Mouse (Mus musculus) thymus, postnatal 36 days (tissue): Measurements from ENCODE around the gene Tpi1.
A peak's percentile ranks its signal among the peaks of the same experiment; 100 is the strongest.

ENCODE experiments used
- DNase-seq, 2 experiments: peaks; one replicate each; pipeline ENCODE4 v3.0.0; 2022; ENCODE audit warnings: mixed read lengths in 2 of 2

The Tpi1 gene

GRCm38 (mm10) chr6:124813933-124814332 lies at the start of gene Tpi1:
Tpi1 (minus strand) TSS chr6:124814296.
- peak; percentile 81 to 82 for DNase-seq

DNA sequence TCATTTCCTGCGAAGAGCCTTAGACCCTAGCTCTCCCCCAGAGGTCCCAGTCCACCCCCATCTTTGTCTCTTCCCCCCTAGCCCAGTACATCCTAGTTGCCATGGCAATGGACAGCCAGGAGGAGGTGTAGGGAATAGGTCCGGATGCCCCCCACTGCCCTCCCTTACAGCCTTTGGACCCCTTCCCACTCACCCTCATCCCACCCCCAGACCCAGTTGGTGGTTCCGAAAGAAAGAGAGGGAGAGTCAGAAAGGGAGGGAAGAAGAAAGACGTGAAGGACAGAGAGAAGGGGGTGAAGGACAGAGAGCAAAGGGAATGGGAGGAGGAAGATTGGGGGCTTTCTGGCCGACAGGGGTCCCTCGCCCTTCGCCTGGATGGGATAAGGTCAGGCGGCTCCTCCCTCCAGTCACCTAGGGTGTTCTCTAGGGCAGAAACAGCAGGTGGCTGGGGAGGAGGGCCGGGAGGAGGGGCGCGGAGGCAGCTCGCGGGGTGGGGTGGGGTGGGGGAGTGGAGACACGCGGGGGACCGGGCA lies 49.1 kb upstream of the Tpi1 start:
- DNase-seq: peak; percentile 78 to 88

DNA sequence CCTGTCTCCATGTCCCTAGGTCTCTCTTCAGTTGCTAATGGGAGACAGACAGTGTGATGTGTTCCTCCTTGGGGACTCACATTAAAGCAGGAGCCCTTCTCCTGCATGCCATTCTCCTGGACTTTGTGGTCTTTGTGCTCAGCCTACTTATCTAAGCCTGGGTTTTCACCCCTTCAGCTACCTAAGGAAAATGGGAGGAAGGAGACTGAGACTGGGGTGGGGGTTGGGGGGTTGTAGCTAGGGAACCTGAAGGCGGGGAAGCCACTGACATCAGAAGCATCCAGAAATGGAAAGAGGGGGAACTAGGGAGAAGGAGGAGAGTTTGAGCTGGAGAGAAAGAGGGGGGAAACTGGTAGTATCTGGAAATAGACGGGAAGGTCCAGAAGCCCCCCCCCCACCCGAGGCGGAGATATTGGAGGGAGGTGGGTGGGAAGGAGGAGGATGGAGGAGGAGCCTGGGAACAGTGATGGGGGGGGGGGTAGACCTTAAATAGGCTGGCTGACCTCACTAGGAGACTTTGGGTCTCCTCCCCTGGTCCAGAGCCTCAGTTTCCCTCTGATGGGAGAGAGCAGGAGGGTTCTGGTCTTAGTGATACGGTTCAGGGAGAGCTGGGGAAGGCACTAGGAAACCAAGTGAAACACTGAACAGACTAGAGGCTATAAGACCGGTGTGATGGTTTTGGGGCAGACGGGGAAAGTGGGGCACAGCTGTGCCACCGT lies 48.5 kb upstream of the Tpi1 start:
- DNase-seq: peak; percentile 29 to 32

DNA sequence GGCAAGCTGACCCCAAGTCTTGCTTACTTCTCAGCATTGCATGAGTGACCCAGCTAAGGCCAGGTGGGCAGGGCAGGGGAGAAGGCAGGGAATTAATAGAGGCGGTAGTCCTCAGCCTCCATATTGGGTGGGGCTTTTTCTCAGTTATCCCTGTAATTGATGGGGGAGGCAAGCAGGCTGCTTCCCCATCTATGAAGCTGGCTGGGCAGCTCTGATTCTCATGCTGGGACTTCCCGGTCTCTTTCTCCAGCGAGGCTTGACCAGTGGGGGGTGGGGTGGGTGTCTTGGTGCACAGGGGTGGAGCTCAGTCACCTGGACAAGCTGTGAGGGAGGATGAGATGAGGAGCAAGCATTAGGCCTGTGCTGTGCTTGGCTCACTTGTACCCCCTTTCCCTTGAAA lies 47.7 kb upstream of the Tpi1 start:
- peak; percentile 22 to 49 for DNase-seq

GRCm38 (mm10) chr6:124861266-124861665 lies 47.2 kb upstream of the Tpi1 start:
- peak in 1 of 2 experiments; percentile 42 for DNase-seq

GRCm38 (mm10) chr6:124860511-124860910 lies 46.4 kb upstream of the Tpi1 start:
- DNase-seq: no peak

DNA sequence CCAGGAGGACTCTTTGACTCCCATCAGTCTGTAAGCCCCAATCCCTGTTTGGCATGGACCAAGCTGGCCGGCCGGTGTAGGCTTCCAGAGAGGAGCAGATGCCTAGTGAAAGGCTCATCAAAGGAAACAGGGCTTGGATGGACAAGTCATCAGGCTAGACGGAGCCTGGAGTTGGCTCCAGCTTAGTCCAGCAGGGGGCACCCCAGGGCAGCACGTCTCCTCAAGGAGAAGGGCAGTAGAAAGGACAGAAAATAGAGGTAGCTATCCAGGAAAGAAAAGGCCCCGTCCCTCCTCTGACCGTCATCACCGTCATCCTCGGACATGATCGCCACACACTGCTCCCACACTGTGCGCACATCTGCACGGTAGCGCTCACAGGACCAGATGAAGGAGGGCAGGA lies 45.6 kb upstream of the Tpi1 start:
- DNase-seq: peak; percentile 86 to 90

- no peak for DNase-seq
These were observed 44.6 kb upstream of the Tpi1 start for GRCm38 (mm10) chr6:124858561-124859318.

- peak in 1 of 2 experiments; percentile 16 for DNase-seq
These were observed 43.9 kb upstream of the Tpi1 start for GRCm38 (mm10) chr6:124857840-124858530.

DNA sequence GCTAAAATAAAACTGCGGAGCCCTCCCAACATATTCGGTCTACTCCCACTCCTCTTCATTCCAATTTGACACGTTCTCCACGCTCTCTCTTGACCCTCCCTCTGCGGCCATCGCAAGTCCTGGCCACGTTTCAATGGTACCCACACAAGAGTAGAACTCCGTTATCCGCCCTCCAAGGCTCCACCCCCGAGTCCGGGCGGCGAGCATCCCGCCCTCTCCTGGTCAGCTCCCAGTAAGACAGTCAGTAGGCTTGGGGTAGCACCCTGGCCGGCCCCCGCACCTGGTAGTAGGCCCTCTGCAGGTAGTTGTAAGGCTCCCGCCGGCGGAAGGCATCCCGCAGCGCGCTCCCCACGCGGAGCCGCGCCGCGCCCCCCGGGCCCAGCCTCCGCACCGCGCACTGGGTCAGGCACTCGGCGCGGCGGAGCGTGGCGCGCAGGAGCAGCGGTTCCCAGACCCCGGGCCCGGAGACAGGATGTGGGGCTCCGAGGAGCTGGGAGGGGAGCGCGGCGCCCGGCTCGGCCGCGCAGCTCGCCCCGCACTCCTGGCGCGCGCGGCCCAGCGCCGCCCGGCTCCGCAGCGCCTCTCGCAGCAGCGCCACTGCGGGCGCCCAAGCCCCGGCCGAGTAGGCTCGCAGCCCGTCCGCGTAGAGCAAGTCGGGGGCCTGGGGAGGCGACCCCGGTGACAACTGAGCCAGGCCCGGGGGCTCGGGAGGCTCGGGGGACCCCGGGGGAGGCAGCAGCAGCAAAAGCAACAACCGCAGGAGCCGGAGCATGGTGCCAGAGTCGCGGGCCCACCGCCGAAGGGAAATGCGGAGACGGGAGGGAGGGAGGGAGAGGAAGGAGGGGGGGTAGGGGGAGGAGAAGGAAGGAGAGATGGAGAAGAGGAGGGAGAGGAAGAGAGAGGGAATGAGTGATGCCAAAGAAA lies 43.1 kb upstream of the Tpi1 start, which contains the start of gene P3h3:
P3h3 (minus strand) TSS at position 837 of the 924 bp plus-strand sequence.
- peak; percentile 82 to 85 for DNase-seq

DNA sequence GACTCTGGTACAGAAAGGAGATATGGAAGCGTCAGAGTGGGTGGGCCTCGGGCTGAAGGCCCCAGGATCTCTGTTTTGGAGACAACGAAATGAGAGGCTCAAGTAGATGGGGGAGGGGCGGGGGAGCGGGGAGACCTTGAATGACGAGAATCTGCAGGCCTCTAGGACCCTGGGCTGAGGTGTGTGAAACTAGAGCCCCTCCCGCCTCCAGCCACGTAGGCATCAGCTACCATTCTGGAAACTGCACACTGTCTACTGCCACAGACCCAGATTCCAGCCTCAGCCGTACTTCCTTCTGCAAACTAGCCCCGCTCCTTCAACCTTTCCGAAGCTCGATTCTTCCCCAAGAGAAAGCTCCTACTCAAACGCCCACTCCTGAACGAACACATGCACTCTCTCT lies 42.2 kb upstream of the Tpi1 start:
- peak in 1 of 2 experiments; percentile 21 for DNase-seq

DNA sequence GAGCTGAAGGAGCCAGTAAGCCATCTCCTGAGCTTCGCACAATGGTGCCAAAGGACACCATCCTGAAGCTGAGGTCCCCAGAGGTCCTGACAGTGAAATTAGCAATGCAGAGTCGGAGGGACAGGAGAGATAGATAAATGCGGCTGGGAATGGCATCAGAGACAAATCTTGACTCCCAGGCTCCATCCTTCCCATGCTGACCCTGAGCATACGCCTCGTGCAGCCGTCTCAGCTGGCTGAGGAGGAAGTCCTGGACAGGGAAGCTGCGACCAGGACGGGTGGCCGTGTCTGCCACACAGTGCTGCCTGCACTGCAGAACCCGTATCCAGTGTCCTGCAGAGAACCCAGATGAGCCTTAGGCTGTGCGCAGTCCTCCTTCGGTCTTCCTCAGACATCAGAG lies 40.6 kb upstream of the Tpi1 start:
- no peak for DNase-seq

GRCm38 (mm10) chr6:124850535-124850934 lies 36.4 kb upstream of the Tpi1 start:
- DNase-seq: no peak

GRCm38 (mm10) chr6:124847305-124847704 lies 33.2 kb upstream of the Tpi1 start:
- DNase-seq: peak; percentile 90 to 95

DNA sequence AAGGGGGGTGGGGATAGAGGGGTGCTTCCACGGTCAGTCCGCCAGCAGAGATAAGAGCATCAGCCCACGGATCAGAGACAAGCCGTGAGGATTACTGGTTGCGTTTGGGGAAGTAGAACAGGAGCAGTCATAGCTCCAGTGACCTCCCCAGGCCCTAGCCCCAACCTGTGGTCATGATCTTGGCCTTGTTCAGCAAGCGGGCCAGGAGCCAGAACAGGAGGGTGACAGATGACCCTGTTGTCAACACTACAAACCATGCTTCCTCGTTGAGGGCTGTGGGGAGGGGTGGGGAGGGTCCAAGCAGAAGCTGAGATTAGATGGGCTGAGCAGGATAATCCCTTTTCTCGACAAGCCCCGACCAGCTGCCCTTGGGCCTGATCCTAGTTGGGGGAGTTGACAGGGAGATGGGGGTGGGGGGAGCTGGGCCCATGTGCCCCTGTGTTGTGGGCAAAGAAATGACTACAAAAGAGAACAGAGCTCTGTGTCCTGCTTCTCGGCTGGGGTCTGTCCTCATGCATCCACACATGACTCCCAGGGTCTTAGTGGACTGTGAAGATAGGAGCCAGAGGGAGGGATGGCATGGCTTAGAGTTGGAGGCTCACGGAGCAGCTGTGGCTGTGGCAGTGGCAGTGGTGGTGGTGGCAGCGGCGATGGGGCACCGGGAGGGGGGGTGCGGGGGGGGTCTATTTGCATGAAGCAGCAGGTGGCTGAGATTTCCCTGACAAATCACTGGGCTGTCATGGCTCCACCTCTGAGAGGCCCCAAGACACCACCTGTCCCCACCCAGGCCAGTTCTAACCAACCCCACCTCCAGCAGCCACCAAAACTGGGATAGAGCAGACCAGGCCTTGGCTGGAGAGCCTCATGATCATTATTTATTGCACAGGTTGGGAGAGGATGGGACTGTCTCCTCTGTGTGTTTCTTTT lies 26.4 kb upstream of the Tpi1 start, which contains the start of gene Gnb3:
Gnb3 (minus strand) TSS at position 35 of the 927 bp plus-strand sequence.
- no peak for DNase-seq

GRCm38 (mm10) chr6:124839805-124840204 lies 25.7 kb upstream of the Tpi1 start:
- no peak for DNase-seq

DNA sequence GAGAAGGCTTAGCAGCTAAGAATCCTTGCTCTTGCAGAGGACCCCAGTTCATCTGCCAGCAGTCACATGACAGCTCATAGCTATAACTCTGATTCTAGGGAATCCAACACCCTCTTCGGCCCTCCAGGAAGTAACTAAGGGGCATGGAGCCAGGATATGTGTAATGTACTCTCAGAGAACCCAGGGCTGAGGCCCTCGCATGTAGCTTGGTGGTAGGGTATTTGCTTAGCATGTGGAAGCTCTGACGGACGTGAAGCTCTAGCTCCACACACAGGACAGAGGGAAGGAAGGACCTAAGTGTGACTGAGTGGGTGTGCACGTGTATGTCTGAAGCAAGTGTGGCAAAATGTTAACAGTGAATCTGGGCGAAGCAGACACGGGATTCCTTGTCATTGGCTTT lies 22.3 kb upstream of the Tpi1 start:
- no peak for DNase-seq

DNA sequence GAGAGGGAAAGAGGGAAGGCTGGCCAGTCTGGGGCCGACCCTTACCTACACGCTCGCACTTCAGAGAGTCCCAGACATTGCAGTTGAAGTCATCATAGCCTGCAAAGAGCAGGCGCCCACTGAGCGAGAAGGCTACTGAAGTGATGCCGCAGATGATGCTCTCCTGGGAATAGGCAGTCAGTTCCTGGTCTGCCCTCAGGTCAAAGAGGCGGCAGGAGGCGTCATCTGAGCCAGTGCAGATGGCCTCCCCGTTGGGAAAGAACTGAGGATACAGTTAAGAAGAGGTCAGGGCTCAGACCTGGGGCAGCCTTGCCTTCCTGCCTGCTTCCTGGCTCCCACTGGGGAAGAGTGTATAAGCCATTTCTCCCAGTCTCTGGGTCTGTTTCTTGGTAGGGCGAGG lies 21.4 kb upstream of the Tpi1 start:
- DNase-seq: no peak

DNA sequence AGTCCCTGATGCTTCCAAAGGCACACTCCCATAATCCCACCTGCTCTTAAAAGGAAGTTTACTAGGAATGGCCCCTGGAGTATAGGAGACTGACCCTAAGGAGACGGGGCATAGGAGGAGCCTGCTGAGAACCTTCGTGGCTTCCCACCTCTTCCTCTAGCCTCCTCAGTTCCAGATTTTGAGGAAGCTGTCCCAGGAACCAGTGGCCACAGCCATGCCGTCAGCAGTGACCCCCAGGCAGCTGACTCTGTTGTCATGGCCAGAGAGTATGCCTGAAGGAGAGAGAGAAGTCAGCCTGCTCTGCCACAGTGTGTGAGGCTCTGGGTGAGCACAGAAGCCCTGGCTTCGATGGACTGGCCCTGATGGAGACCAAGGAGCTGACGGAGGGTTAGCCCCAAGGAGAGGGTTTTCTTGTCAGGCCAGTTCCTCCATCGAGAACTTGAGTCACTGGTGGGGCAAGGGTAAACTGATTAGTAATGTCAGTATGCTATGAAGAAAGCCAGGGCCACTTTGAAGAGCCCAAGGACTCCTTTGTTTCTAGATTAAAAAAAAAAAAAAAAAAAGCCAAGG lies 20.5 kb upstream of the Tpi1 start:
- no peak for DNase-seq

DNA sequence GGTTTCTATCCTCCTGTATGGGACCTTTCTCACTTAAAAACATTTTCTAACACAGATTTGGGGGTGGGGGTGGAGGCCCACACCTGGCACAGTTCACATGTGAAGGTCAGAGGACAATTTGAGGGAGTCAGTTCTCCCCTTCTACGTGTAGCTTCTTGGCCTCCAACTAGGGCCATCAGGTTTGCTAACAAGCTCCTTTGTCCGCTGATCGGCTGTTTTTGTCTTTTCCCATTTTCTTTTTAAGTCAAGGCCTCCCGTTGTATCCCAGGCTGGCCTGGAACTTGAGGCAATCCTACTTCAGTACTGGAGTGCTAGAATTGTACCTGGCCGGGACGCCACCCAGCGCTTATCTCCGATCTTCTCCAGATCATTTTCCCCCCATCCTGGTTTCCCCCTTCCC lies 17.6 kb upstream of the Tpi1 start:
- DNase-seq: no peak
